Mouse (Mus musculus): ENCODE results near the gene Mrpl24. TPM values are rescaled to one million over a fixed set of nuclear protein-coding genes. Genes with fewer than 3 reads are reported as not detected.

Mrpl24 gene
- polyA plus RNA-seq, 1 experiment from 2014 or later, result 65.2 TPM

DNA sequence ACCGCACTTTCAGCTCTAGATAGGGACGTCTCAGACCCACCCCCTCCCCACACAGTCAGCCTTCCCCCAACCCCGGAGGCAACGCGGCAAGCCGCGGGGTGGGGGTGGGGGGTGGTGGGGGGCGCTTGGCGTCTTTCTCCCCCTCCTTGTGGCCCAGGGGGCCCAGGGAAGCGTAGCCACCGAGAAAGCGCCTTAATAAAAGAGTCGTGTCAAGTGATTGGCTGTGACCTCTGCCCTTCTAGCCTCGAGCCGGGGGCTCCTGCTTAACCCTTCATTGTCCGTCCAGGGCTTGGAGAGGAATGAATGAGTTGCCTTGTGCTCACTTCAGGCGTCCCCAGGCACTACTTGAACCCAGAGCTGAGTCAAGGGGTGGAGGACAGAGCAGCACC lies 28.5 kb downstream of the Mrpl24 start:
- 0% methylated on average over 17 of the region's 17 CpGs for WGBS
- H3K36me3 ChIP-seq, result 0 out of 2 replicates have a peak, but pooled peaks cover 2% of the 10 kb centered on the region
- H3K4me3 ChIP-seq, result peak overlapping the region; percentile 44
- peaks cover 73% of the 10 kb centered on the region for H3K4me1 ChIP-seq (replicated peaks)
- peak overlapping the region; percentile 74 for H3K9ac ChIP-seq
- peak overlapping the region; percentile 79 for H3K4me2 ChIP-seq
- ATAC-seq (ENCODE audit: insufficient number of reproducible peaks, low FRiP score), result no peak
- no peaks in the 10 kb centered on the region for H3K9me3 ChIP-seq (replicated peaks)
- peaks cover 70% of the 10 kb centered on the region for H3K27me3 ChIP-seq (replicated peaks)
- no peak overlapping the region for H3K27ac ChIP-seq (ENCODE audit: poor library complexity, severe bottlenecking)

DNA sequence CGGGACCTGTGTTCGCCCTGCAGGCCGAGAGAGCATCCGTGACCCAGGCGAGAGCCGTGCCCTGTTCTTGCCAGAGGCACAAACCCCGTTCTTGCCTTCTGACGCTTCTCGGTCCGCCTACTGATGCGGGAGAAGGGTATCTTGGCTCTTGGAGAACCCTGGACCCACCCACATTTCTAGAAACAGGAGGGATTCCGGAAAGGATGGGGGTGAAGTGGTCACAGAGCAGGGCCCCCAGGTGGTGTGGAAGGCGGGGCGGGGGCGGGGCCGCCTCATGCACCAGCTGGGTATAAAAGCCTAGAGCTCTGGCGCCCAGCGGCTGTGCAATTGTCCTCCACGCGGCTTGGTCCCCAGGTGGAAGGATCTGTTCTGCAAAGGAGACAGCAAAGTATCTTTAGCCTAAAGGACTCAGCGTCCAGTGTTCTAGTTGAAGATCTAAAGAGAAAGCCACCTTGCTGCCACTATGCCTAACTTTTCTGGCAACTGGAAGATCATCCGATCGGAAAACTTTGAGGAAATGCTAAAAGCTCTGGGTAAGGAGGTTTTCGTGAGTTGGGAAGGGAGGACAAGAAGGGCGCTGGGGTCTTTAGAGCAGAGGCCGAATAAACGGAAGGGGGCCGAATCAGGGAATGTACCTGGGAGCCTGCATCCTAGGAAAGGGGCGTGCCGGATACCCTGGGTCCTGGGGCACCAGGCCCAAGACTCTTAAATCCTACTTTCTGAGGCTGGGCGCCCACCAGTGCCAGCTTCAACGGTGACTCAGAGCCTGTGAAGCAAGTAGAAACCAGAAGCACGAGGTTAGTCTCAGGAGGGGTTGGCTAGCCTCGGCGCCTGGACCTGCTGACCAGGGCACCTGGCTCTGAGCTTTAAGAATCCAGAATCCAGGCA lies 29.3 kb downstream of the Mrpl24 start, which contains the start of gene Crabp2:
Gene Crabp2 (plus strand): TSS at position 289 of the 888 bp plus-strand sequence.
- Histone ChIP-seq H3K9ac (peak within 1 kb of the TSS; percentile 74), H3K9me3 (replicated peaks) (no peaks in the 10 kb centered on the region), H3K4me2 (peak within 1 kb of the TSS; percentile 79), H3K27ac (ENCODE audit: poor library complexity, severe bottlenecking) (no peak within 1 kb of the TSS), H3K4me3 (peak within 1 kb of the TSS; percentile 44), H3K36me3 (no peaks in the 10 kb centered on the region), H3K27me3 (replicated peaks) (peaks cover 70% of the 10 kb centered on the region), H3K4me1 (replicated peaks) (peaks cover 76% of the 10 kb centered on the region)
- 2% methylated on average over 35 of the region's 35 CpGs for WGBS
- ATAC-seq (ENCODE audit: insufficient number of reproducible peaks, low FRiP score), result no peak

GRCm38 (mm10) chr3:87949266-87949954 lies 30.1 kb downstream of the Mrpl24 start:
- Histone ChIP-seq H3K27ac (ENCODE audit: poor library complexity, severe bottlenecking) (no peak overlapping the region), H3K4me3 (peak overlapping the region; percentile 44; the same call in 1 of the 2 replicates), H3K9me3 (replicated peaks) (no peaks in the 10 kb centered on the region), H3K4me1 (replicated peaks) (peaks cover 74% of the 10 kb centered on the region), H3K36me3 (no peaks in the 10 kb centered on the region), H3K27me3 (replicated peaks) (peaks cover 70% of the 10 kb centered on the region), H3K4me2 (peak overlapping the region; percentile 79), H3K9ac (no peak overlapping the region)
- WGBS, result 15% methylated on average over 16 of the region's 16 CpGs
- no peak; the same call in 1 of the 2 replicates for ATAC-seq (ENCODE audit: insufficient number of reproducible peaks, low FRiP score)

- Histone ChIP-seq H3K4me3 (no peak overlapping the region), H3K9me3 (replicated peaks) (no peaks in the 10 kb centered on the region), H3K9ac (no peak overlapping the region), H3K36me3 (no peaks in the 10 kb centered on the region), H3K27ac (ENCODE audit: poor library complexity, severe bottlenecking) (no peak overlapping the region), H3K4me2 (no peak overlapping the region), H3K27me3 (replicated peaks) (peaks cover 69% of the 10 kb centered on the region), H3K4me1 (replicated peaks) (peaks cover 67% of the 10 kb centered on the region)
- WGBS, result 18% methylated on average over 13 of the region's 13 CpGs
- ATAC-seq (ENCODE audit: insufficient number of reproducible peaks, low FRiP score), result no peak
Observed at GRCm38 (mm10) chr3:87949955-87950515, 30.7 kb downstream of the Mrpl24 start.

DNA sequence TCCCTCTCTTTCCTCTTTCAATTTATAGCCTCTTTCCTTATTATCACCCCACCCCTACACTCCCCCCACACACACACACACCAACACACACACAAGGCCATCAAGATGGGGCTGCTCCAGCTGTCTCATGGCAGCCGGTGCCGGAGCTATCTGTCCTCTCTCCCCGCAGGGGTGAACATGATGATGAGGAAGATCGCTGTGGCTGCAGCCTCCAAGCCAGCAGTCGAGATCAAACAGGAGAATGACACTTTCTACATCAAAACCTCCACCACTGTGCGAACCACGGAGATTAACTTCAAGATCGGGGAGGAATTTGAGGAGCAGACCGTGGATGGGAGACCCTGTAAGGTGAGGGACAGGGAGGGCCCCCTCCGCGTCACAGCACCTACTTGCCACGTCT lies 32.6 kb downstream of the Mrpl24 start:
- ATAC-seq (ENCODE audit: insufficient number of reproducible peaks, low FRiP score), result no peak
- H3K4me1 ChIP-seq (replicated peaks), result peaks cover 49% of the 10 kb centered on the region
- WGBS, result 7% methylated on average over 12 of the region's 12 CpGs

GRCm38 (mm10) chr3:87952440-87952839 lies 33.1 kb downstream of the Mrpl24 start:
- ATAC-seq (ENCODE audit: insufficient number of reproducible peaks, low FRiP score), result peak; percentile 70; the same call in 1 of the 2 replicates
- Histone ChIP-seq H3K27me3 (replicated peaks) (peaks cover 45% of the 10 kb centered on the region), H3K4me1 (replicated peaks) (peaks cover 44% of the 10 kb centered on the region), H3K9ac (peak overlapping the region; percentile 62), H3K27ac (ENCODE audit: poor library complexity, severe bottlenecking) (0 out of 2 replicates have a peak overlapping the region, but pooled peaks have one; percentile 28), H3K9me3 (replicated peaks) (no peaks in the 10 kb centered on the region), H3K4me3 (peak overlapping the region; percentile 45), H3K4me2 (peak overlapping the region; percentile 76), H3K36me3 (no peaks in the 10 kb centered on the region)
- 0% methylated on average over 5 of the region's 5 CpGs for WGBS

More for the DNA sequence above, 32.6 kb downstream of the Mrpl24 start:
- no peaks in the 10 kb centered on the region for H3K36me3 ChIP-seq
- peak overlapping the region; percentile 76 for H3K4me2 ChIP-seq
- peak overlapping the region; percentile 62 for H3K9ac ChIP-seq
- peak overlapping the region; percentile 45 for H3K4me3 ChIP-seq
- 0 out of 2 replicates have a peak overlapping the region, but pooled peaks have one; percentile 28 for H3K27ac ChIP-seq (ENCODE audit: poor library complexity, severe bottlenecking)
- H3K27me3 ChIP-seq (replicated peaks), result peaks cover 49% of the 10 kb centered on the region
- H3K9me3 ChIP-seq (replicated peaks), result no peaks in the 10 kb centered on the region

DNA sequence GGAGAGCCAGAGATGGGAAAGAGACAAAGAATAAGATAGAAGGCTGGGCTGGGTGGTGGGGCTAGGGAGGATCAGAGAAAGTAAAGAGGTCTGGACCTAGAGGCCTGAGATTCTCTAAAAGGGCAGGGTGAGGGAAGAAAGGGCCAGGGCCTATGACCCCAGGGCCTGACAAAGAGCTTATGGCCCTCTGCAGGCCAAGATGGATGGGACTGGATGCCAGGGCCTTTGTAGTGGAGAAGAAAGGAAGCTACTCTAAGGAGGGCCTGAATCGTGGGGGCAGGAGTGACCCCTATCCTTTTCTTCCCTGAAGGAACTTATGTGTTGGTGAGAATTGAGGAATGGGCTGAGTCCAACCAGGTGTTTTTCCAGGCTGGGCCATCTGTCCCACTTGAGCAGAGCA lies 38.8 kb downstream of the Mrpl24 start:
- H3K4me2 ChIP-seq, result no peak overlapping the region
- no peaks in the 10 kb centered on the region; the same call in 1 of the 2 replicates for H3K27me3 ChIP-seq (replicated peaks)
- WGBS, result 29% methylated on average over 1 of the region's 1 CpGs
- no peak overlapping the region for H3K4me3 ChIP-seq
- no peak overlapping the region for H3K9ac ChIP-seq
- H3K9me3 ChIP-seq (replicated peaks), result no peaks in the 10 kb centered on the region
- H3K36me3 ChIP-seq, result no peaks in the 10 kb centered on the region
- peaks cover 31% of the 10 kb centered on the region for H3K4me1 ChIP-seq (replicated peaks)
- no peak overlapping the region for H3K27ac ChIP-seq (ENCODE audit: poor library complexity, severe bottlenecking)
- ATAC-seq (ENCODE audit: insufficient number of reproducible peaks, low FRiP score), result no peak

GRCm38 (mm10) chr3:87958476-87958875 lies 39.2 kb downstream of the Mrpl24 start:
- no peaks in the 10 kb centered on the region; the same call in 1 of the 2 replicates for H3K27me3 ChIP-seq (replicated peaks)
- H3K9me3 ChIP-seq (replicated peaks), result no peaks in the 10 kb centered on the region
- H3K9ac ChIP-seq, result no peak overlapping the region
- H3K4me3 ChIP-seq, result no peak overlapping the region
- WGBS, result 13% methylated on average over 4 of the region's 4 CpGs
- no peak for ATAC-seq (ENCODE audit: insufficient number of reproducible peaks, low FRiP score)
- no peak overlapping the region for H3K27ac ChIP-seq (ENCODE audit: poor library complexity, severe bottlenecking)
- no peaks in the 10 kb centered on the region for H3K36me3 ChIP-seq
- H3K4me2 ChIP-seq, result no peak overlapping the region
- peaks cover 30% of the 10 kb centered on the region for H3K4me1 ChIP-seq (replicated peaks)

DNA sequence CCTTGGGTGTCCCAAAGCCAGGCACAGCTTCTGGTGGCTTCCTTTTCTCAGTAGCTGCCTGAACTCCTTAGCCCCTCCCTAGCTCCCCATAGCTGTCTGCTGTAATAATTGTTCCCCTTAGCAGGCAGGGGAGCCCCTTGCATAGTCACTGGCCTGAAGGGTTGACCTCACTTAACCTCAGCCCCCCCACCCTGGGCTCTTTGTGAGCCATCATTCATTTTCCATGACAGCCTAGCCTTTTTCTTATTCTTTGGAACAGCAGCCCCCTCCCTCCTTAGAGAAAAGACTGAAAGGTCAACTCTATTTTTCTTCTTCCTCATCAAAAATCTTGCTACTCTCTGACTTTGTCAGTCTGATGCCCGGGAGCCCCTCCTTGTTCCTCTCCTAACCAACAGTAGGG lies 39.7 kb downstream of the Mrpl24 start:
- WGBS, result 71% methylated on average over 1 of the region's 1 CpGs
- Histone ChIP-seq H3K4me3 (no peak overlapping the region), H3K27me3 (replicated peaks) (no peaks in the 10 kb centered on the region; the same call in 1 of the 2 replicates), H3K9me3 (replicated peaks) (no peaks in the 10 kb centered on the region), H3K9ac (no peak overlapping the region), H3K4me1 (replicated peaks) (peaks cover 30% of the 10 kb centered on the region), H3K4me2 (no peak overlapping the region), H3K27ac (ENCODE audit: poor library complexity, severe bottlenecking) (no peak overlapping the region), H3K36me3 (no peaks in the 10 kb centered on the region)
- no peak for ATAC-seq (ENCODE audit: insufficient number of reproducible peaks, low FRiP score)

DNA sequence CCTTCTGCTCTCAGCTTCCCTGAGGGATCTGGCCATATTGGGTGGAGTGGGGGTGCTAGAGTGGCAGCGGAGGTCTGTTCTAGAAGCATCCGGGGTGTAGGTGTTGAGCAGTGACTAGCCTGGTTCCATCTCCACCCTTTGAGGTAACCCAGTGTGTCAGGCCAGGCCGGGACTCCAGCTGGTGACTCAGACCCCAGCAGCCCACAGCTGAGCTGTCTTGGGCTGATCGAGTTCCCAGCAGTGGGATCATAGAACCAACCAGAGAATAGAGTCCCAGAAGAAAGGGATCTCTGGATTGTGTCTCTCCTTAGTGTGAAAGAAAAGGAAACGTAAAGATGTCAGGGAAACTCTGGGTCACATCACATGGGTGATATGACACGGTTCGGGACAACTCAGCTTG lies 40.1 kb downstream of the Mrpl24 start:
- WGBS, result 60% methylated on average over 7 of the region's 7 CpGs
- no peak overlapping the region for H3K9ac ChIP-seq
- no peaks in the 10 kb centered on the region for H3K9me3 ChIP-seq (replicated peaks)
- ATAC-seq (ENCODE audit: insufficient number of reproducible peaks, low FRiP score), result no peak
- H3K36me3 ChIP-seq, result no peaks in the 10 kb centered on the region
- no peak overlapping the region for H3K4me3 ChIP-seq
- peaks cover 30% of the 10 kb centered on the region for H3K4me1 ChIP-seq (replicated peaks)
- no peaks in the 10 kb centered on the region; the same call in 1 of the 2 replicates for H3K27me3 ChIP-seq (replicated peaks)
- H3K4me2 ChIP-seq, result no peak overlapping the region
- H3K27ac ChIP-seq (ENCODE audit: poor library complexity, severe bottlenecking), result no peak overlapping the region

DNA sequence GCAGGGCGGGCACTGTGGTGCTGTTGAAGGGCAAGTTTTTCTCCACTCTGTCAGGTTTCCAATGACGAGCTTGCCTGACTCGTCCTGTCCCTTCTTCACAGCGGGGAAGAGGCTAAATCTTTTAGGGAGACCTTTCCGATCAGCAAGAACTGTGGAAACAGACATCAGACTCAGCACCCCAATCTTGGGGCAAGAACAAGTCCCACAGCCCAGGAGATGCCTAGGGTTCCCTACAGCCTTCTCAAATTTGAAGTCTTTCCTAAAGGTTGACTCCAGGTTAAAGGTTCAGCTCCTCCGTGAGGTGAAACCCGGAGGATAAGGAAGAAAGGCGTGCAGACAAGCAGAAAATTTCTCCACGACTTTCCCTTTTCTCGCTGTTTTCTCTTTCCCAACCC lies 40.9 kb downstream of the Mrpl24 start:
- ATAC-seq (ENCODE audit: insufficient number of reproducible peaks, low FRiP score), result no peak
- Histone ChIP-seq H3K36me3 (no peaks in the 10 kb centered on the region), H3K27me3 (replicated peaks) (no peaks in the 10 kb centered on the region; the same call in 1 of the 2 replicates), H3K27ac (ENCODE audit: poor library complexity, severe bottlenecking) (peak overlapping the region; percentile 84), H3K9me3 (replicated peaks) (no peaks in the 10 kb centered on the region), H3K4me2 (peak overlapping the region; percentile 85), H3K4me3 (peak overlapping the region; percentile 55), H3K9ac (peak overlapping the region; percentile 77), H3K4me1 (replicated peaks) (peaks cover 30% of the 10 kb centered on the region)
- WGBS, result 7% methylated on average over 10 of the region's 10 CpGs
